Mouse (Mus musculus) embryo, embryonic 10.5 days (tissue): ENCODE measurements at regions not wholly inside any gene's neighbourhood (a gene's known extent, or its start where the extent isn't known, plus 50 kb on each side); places are given as distances from the start of the nearest gene placed in this dataset.

Source experiments
- DNase-seq: peaks from one replicate; pipeline ENCODE4 v3.0.0-alpha.2; 2015; ENCODE audit warnings: low spot score

DNA sequence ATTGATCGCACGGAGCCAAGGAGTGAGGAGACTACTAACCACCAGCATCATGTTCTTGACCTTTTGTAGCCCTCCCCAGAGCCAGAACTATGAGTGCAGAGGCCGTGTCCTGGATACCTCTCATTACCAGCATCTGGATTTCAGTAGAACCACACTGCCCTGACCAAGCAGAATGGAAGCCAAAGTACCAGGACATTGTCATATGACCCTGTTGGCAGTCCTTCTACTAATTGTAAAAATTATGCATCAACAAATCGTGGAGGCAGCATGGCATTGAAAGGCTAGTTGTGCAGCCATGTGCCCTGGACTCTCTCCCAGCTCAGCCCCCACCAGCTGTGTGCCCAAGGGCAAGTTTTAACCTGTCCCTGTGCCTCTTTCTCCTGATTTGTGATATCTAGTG, 135.6 kb upstream of the Dock1 start:
- DNase-seq: no peak

DNA sequence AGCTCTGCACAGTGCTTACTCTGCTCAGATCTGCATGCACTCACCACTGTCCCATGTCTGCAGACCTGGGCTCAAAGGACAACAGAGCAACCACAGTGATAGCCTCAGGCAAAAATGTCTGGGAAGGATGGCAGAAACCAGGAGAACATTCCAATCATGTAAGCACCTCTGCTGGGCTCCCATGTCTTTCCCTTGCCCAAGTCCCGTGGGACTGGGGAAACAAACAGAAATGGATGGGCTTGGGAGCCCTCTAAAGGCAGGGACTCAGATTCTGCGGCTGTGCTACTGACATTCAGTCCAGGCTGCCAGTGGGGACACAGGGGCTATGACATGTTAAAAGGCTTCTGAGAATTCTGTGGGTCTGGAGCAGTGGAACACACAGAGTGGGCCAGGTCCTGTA, 128.8 kb upstream of the Dock1 start:
- no peak for DNase-seq

DNA sequence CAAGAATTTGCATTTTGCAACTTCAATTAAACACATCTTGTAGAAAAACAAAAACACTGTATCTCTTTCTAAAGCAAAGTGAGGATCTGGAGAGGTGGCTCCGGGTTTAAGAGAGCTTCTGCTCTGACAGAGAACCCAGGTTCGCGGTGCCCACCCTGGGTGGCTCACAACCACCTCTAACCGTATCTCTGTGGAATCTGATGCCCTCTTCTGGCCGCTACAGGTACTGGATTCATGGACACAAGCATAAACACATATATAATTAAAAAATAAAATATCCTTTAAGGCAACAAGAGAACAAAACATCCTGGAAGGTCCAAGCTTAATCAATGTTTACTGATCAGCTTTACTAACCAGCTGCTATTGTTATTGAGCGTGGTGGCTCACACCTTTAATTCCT, 124.3 kb upstream of the Dock1 start:
- no peak for DNase-seq

DNA sequence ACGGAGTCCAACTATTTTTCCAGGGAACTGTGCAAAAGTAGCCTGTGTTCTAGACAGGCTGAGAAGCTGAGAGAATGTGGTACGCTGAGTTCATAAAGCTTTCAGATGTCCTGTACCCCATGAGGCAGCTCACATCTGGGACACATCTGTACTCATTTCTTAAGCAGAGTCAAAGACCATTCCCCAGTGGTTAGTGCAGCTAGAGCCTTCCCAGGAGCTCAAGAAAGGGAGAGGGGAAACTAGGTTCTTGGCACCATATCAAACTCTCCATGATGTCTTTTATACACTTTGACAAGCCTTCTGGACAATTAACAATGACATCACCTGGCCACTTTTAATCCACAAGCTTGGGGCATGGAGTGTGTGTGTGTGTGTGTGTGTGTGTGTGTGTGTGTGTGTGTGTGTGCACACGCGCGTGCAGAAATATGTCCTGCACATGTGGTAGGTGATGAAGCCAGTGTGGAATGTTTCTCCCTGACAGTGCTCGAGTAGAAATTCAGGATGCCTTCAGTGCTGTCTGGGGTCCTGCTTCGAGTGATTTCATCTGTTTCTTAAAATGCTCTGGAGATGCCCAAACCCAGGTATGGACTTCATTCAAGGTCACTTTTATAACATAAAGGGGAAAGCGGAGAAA, 121.1 kb upstream of the Dock1 start:
- no peak for DNase-seq

DNA sequence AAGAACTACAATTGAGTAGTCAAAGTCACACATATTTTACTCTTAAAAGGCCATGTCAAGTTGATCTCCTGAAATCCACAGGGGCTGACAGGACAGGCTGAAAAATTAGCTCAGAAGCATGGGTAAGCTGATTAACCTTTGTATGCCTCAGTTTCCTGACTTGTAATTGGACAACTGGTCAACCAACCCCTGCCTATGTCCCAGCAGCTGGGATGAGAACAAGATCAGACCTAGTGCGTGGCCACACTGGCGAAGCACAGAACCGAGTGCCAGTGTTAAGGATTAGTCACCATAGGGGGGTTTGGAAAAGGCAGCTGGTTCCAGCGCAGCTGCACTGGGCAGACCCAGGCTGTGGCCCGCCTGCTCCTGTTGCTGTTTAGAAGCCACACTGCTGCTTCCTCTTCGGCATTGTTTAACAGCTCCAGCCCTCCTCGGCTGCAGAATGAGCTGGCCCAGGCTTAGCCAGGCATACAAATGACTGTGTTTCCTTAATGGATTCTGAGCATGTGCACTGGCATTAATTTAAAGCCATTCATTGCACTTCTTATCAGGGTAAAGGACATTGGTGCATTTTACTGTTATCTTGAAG, 120.1 kb upstream of the Dock1 start:
- DNase-seq: peak; percentile 15

DNA sequence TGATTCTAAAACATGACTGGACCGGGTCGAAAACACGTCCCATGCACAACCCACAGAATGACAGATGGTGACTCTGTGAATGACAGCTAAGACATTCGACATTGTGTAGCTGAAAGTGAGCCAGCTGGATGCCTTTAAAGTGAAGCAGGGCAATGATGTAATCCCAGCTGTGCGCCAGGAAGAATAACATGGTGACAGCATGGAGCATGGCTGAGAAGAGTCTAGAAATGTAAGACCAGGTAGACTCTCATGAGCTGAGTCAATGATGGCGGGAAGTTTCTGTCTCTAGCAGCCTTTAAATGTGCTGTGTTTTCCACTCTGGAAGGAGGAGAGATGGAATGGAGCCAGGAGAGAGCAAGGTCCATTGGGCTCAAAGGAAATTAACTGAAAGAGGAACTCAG, 118.4 kb upstream of the Dock1 start:
- DNase-seq: no peak

DNA sequence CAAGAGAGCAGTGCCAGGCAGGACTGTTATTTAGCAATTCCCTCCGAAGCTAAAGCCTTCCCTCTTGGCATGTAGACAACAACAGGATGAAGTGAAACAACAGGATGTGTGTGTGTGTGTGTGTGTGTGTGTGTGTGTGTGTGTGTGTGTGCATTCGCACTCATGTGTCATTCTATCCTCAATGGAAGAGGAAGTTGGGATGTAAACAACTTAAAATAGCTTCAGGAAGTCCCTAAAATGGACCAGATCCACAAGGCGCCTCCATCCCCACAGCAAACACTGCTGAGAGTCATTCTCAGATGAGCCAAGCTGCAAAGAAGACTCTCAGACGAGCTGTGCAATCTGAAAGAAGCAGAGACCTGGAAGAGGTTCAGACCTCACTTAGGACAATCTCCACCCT, 114.4 kb upstream of the Dock1 start:
- DNase-seq: no peak

DNA sequence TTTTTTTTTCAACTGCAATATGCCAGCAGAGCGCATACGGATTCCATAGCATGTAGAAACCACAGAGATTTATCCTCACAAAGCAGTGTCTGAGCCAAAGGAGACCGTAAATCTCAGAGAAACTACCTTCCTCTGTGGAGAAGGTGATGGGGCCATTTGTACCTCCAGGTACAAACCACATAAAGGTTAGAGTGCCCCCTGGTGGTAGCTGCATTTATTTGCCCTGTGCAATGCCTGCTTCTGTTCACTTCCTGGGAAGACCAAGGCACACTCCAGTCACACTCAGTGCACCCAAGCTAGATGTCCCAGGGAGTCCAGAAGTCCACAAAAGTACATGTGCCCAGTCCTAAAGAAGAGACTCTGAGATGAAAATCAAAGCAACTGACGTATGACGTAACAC, 104.1 kb upstream of the Dock1 start:
- peak; percentile 83 for DNase-seq

DNA sequence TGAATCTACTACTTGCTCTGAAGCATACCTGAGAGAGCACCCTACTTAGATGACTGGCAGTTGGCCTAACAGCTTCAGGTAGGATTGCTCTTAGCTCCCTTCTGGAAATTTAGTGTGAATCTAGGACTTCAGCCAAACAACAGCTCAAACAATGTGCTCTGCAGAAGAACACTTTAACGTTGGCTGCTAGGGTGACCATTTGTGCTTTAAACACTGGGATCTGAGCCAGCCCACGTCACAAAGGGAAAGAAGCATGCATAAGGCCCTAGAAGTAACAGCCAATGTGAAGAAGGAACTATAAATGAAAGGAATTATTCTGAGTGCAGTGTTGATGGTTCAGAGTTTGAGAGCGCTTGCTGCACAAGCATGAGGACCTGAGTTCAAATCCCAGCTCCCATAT, 101.2 kb upstream of the Dock1 start:
- DNase-seq: no peak

DNA sequence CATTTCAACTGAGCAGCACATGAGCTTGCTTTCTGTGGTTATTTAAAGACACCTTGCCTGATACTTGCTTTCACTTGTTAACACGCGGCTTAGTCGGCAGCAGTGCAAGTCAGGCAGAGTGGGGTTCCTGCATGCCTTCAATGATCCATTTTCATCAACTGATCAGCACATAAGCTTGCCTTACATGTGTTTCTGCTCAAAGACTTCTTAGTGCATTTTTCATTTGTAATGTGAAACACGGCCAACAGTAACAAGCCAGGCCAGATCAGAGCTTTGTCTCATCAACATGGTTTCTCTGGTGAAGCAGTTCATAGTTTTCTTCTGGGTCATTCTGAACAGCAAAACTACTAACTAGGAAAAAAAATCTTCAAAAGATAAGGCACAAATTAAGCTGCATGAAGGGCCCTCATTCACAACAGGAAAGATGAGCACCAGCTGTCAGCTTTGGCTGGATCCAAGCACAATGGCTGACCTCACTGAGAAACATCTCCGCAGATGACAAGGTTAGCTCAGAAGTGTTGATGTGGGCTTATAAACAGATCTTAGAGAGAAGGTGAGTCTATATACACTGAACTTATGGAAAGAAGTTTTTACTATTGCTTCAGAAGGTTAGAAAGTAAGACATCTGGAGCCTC, 100.2 kb upstream of the Dock1 start:
- no peak for DNase-seq

DNA sequence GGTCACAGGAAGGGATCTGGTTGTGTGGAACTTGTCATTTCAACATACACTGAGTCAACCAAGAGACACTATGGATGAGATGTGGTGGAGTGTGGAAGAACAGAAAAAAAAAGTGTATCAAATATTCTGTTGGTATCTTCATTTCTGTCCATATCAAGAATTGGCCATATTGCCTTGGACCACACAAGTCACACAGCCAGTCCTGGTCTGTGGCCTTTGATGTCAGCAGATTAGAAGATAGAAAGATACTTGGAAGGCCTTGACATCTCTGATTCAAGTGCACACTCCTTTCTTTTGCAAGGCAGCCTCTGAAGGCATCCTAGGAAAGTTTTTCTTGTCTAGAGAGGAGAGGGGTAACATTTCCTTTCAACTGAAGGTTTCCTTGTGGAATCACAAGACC, 88.7 kb upstream of the Dock1 start:
- no peak for DNase-seq

DNA sequence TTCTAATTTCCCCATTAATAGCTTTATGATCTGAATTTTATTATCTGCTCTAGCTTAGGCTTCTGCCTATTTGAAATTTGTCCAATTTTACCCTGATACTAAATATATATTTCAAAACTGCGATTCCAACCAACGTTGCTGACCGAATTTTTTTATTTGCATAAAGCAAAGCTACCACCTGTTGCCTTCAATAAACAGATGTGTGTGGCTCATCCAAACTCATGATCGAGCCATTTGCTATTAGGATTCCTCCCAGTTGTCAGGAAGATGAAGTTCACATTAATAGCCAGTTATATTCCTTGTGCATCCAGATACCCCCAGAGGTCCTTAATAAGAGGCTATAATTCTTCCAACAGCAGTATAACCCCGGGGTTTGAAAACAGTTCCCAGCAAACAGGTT, 85.0 kb upstream of the Dock1 start:
- no peak for DNase-seq

DNA sequence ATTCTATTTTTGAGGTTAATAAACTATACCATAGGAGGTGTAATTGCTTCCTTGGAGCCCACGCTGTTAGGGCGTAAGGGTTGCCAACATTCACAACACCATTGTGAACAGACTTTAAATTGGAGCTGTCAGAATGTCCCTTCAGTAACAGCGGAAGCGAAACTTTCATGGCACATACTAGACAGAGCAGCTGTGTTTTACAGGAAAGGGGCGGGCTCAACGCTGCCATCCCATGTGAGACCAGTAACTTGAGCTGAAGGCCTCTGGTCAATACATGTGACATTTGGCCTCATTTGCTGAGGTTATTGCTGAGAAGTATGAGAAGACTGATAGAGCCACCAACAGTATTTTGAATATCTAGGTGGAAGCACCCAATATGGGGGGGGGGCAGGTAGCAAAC, 83.5 kb upstream of the Dock1 start:
- DNase-seq: no peak

DNA sequence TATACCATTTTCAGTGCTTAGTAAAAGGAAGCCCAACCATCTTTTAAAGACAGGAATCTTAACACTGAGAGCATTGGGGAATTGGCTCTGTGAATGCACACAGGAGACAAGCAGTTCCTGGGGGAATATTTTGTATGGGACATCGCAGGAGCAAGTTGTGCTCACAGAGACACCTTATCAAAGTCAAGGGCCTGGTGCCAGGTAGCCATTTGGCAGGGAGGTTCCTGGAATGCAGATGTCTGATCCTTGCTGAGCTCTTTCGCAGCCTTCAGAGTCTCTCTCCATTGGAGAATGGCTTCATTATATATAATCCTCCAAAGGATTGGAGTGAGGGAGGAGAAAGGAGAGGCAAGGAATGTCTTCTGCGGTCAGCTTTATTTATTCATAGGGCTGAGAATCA, 62.6 kb upstream of the Dock1 start:
- no peak for DNase-seq

DNA sequence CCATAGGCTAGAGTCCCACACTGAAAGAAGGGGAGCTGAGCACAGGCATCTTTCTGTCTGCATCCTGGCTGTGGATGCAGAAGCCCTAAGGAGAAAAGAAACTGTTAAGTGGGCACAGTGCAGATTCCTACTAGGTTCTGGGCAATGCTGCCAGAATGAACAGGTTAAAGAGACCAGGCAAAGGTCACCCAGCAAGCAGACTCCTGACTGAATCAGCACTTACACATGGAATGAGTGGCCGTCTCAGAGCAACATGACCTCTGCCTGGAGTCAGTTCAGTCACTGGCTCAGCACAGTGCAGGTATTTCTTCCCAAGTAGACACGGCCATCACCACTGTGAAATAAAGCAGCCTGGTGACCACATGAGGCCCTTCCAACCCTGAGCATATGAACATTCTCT, 60.3 kb upstream of the Dock1 start:
- no peak for DNase-seq

DNA sequence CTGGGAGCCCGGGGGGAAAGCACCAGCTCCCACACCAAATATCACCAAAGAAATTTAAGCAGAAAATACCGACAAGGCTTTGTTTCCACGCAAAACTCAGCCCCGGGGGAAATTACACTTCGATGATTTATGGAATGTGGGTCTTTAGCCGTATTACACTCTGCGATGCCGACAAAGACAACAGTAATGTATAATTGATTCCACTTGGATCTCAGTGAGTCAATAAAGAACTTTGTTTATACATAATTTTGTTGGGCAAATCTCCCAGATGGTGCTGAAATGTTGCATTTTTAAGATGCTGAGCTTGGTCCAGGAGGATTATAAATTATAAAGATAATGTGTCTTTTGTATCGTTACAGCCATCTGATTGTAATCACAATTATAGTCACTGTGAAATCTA, 59.1 kb upstream of the Dock1 start:
- DNase-seq: no peak

DNA sequence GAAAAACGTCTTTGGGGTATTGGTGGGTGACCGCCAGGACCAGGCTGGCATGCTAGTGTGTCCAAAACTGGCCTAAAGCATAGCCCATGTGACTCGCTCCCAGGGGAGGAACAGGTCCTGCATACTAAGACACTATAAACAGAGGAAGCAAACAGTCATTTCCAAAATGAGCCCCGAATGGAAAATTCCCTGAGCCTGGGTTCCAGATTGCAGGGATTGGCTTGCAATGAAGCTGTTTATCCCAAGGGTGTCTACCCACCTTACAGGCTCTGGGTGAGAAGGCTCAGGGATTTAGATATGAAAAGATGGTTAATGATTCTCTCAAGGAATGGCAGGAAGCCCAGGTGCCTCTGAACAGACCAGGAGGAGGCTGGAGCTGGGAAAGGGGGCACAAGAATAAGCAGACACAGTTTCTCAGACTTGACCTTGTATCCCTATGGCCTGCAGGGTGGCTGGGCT, 58.2 kb upstream of the Dock1 start:
- DNase-seq: no peak

DNA sequence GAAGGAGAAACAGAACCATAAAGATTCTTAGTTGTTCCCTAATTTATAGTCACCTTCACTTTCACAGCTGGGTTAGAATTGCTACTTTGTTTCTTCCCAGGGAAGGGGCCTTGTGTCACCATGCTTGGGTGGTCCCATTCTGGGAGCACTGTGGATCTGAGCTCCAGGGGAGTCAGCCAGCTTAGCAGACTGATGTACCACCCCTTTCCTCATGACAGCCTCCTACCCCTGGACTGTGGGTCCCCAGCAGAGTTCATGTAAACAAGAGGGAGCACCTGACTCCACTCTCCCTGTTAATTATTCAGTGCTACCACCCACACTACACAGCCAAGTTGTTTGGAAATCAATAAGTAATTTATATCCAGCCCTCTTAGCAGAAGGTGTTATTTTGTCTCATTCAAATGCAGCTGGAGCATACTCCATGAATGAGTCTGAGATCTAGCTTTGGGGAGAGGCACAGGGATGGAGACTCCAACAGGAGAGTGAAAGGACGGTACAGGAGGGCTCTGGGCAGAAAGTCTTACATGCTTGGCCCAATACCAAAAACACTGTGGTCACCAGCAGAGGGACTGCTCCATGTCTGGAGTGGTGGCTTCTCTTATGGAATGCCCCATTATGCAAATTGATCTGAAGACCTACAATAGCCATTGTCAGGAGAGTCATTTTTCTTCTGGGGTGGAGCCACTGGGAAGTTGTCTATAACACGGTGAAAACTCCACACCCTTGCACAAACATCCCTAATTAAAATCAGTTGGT, 51.1 kb upstream of the Dock1 start:
- DNase-seq: peak; percentile 18

DNA sequence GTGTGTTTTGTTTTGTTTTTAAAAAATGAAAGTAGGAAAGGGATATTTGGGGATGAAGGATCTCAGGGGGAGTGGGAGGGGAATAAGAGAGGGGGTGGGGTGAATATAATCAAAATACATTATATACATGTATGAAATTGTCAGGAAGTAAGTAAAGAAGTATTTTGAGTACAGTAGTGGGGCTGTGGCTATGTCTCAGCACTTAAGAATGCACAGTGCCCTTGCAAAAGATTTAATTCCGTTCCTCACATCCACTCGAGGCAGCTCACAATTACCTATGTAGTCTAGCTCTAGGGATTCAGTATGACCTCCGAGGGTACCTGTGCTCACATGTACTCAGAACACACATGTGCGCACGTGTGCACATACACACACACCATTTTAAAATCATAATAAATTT, 50.4 kb upstream of the Dock1 start:
- DNase-seq: no peak
